Mouse (Mus musculus) thymus, postnatal 0 days (tissue): ENCODE results near the gene Mllt3. TPM values are rescaled to one million over a fixed set of nuclear protein-coding genes. Genes with fewer than 3 reads are reported as not detected.

Source experiments
- DNase-seq: peaks from one replicate; pipeline ENCODE4 v3.0.0-alpha.2; 2015; ENCODE audit warnings: low spot score
- polyA plus RNA-seq: library from polyadenylated mRNA; unstranded; fragments of >200 nt; fragmentation: Nextera tagmentation; extraction: Ambion mirVana; gene quantifications from 2 replicates; pipeline ENCODE4 v1.2.1, GENCODE M21; 2015

The Mllt3 gene
- polyA plus RNA-seq, 1 experiment from 2014 or later = 34.7 TPM

DNA sequence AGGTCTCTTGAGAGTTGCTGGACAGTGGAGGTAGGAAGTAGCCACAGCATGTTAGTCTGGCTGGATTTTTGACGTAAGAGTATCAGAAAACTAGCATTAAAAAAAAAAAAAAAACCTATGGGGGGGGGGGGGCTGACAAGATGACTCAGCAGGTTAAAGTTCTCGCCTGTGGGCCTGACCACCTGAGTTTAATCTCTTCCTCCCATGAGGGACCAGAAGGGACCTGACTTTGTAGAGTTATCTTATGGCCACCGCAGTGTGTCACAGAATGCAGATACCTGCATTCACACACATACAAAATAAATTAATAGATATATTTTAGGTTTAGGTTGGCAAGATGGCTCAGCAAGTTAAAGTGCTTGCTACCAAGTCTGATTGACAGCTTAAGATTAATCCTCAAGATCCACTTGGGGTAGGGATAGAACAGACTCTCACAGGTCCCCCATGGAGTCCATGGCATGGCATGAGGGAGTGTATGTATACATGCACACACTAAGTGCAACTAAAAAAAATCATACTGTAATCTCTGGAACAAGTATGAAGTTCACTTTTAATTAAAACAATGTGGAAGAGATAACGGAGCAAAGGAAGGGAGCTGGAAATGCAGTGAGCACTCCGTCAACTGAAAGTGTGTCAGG is 203.6 kb downstream of the Mllt3 start:
- no peak for DNase-seq

- DNase-seq = no peak
Observed at GRCm38 (mm10) chr4:87826336-87826735, 206.8 kb downstream of the Mllt3 start.

GRCm38 (mm10) chr4:87823623-87824022 is 209.5 kb downstream of the Mllt3 start:
- DNase-seq = no peak

GRCm38 (mm10) chr4:87823191-87823590 is 210.0 kb downstream of the Mllt3 start:
- DNase-seq = no peak

- no peak for DNase-seq
Observed at GRCm38 (mm10) chr4:87820911-87821310, 212.3 kb downstream of the Mllt3 start.

GRCm38 (mm10) chr4:87819182-87819581 is 214.0 kb downstream of the Mllt3 start:
- DNase-seq = no peak

GRCm38 (mm10) chr4:87818276-87818675 is 214.9 kb downstream of the Mllt3 start:
- DNase-seq = no peak

GRCm38 (mm10) chr4:87815465-87816108 is 217.6 kb downstream of the Mllt3 start:
- DNase-seq = no peak

DNA sequence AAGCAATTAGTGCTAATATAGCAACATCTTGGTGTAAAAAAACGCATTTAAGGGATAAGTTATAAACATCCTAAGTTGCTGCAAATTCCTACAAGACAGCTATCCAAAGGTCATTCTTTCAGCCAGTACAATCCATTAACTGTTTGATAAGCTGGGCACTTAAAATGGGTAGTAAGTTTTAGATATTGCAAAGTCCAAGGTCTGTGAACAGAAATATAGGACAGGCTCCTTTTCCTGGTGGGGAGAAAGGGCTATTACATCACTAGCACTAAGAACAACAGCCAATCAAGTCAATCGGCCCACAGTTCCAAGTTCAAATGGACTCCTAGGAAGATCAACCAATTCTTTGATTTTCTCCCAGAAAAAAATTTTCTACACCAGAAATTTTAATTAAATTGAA is 221.3 kb downstream of the Mllt3 start:
- no peak for DNase-seq

DNA sequence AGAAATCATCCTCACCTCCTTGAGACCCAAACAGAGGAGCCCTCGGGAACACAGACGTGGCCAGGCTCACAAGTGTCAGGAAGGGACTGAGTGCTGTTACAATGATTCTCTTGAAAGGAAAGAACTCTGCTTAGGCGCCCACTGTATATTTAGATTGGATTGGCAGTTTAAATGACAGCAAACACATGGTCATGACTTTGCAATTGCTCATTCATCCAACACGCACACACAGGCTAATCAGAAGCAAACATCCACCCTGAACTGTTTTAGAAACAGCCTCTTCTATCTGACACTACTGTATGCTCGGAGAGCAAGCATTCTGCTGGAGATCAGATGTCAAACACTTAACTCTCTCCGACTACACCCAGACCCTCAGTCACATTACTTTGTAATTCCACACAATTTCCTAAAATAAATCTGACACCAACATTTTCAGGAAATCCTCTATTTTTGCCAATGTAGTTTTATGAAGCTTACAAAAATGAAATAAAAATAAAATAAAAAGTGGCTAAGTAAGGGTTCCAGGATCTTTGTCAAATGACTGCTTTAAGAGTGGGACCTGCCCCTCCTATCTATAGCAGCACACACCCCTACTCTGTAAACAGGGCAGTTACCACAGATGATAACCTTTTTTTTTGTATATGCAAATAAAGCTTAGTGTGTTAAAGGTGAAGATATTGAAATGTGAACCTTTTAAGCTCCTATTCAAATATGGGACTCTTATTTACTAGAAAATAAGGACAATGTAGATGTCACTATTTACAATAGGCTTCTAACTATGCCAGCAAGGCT is 226.8 kb downstream of the Mllt3 start:
- no peak for DNase-seq

DNA sequence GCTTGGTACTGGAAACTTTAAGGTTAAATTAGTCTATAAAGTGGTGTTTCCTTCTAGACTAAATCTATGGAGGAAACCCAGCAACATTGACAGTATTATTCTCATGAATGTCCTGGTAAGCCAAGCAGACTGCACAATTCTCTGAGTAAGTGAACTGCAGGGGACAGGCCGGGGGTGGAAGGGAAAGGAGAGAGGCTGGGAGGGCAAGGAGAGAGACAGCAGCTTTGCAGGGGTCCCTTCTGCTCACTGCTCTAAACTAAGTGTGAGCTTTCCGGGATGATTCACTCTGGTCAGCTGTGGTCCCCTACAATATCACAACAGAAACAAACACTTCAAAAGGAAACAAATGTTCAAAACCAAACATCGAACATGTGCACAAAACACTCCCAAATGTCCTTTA is 228.6 kb downstream of the Mllt3 start:
- no peak for DNase-seq

DNA sequence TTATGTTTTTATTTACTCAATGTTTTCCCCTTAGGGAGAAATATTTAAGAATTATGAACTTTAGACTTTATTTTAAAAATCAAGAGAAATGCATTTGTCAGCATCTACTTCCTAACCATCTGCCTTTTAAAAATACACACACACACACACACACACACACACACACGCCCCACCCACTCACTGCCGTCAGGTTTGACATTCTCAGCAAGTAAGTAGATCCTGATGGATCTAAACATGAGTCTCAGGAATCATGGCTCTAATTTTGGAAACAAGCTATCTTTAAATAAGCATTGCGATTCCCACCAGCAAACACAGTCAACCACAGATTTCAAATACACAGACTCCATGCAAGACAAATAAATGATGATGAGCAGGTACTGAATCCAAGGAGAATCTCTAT is 229.9 kb downstream of the Mllt3 start:
- no peak for DNase-seq

DNA sequence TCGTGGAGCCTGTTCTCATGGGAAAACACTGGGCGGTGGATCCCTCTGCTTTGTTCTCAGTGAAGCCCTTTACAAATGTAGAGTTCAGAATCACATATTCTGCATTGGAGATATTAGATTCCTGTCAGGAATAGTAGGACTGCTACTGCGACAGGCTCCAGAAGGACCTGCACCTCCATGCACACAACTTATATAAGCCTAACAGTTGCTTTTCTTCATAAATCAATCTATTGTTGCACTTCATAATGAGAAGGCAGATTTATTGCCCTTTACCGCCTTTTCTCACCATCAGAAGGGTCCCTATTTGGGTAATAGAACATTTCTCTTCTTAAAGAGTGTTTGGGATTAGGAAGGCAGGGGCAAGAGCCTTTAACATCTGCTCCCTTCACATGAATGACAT is 231.0 kb downstream of the Mllt3 start:
- no peak for DNase-seq

DNA sequence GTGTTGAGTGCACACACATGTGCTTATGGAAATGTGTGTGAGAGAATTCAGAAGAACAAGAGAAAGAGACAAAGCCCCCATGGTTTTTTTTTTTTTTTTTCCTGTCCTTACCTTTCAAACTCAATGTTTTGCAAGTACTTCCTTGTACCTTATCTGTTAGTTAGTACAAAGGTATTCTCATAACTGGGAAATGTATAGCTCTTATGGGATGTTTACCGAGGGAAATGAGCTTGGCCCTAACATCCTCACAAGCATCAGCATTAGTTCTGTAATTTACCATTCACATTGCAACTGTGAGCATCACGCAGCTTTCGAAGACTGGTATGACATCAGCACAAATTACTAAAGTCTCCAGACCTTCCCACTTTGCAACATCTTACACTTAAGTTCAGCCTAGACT is 231.8 kb downstream of the Mllt3 start:
- no peak for DNase-seq

- no peak for DNase-seq
Observed at GRCm38 (mm10) chr4:87800276-87800675, 232.9 kb downstream of the Mllt3 start.

GRCm38 (mm10) chr4:87799418-87799817 is 233.7 kb downstream of the Mllt3 start:
- no peak for DNase-seq

DNA sequence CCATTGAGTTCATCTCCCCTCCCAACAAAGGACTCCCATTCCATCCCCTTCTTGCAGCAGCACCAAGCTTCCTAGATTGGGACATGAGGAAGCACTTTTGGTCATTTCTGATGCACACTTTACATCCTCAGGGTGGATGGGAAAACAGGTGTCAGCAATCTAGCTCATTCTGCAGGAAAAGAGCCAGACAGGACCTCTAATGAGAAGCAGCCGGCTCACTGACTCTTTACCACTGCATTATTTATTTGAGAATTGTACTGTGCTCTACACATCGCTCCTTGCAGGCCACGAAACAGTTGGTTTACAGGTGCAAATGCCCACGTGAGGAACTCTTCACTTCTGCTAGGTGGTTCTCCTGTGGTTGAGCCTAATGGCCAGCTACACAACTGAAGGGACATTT is 237.9 kb downstream of the Mllt3 start:
- DNase-seq = no peak

- no peak for DNase-seq
Observed at GRCm38 (mm10) chr4:87794216-87794615, 238.9 kb downstream of the Mllt3 start.

DNA sequence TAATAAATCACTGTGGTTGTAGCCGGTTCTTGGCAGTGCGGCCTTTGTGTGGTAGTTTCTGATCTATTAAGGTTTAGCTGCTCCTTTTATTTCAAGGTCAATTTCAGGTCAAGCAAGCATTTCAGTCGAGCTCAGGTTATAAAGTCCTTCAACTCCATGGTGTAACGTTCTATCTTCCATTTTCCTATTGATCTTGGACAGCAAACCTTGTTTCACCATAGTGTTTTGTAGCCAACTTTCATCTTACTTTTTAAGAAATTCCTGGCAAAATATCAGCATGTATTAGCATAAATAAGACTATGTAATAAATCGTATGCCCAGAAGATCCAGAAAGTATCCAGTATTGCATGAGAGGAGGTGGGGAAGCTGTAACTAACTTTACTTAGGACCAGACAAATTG is 240.7 kb downstream of the Mllt3 start:
- no peak for DNase-seq

DNA sequence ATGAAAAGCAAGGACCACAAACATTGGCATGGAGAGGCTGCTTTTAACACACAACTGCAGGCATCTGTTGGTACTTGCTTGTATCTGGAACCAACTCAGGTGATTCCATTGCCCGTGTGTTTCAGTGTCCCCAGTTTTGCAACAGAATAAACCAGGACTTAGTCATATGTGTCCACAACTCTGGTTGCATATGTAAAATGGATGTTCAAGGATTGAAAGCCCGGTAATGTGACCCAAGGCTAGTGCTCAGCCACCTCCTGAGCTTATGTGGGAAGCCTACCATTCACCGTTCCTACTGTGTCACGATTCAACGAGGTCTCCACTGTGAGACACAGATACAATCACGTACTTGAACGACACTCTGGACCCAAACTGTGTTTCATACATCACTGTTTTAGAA is 243.7 kb downstream of the Mllt3 start:
- no peak for DNase-seq

- peak; percentile 60 for DNase-seq
Observed at GRCm38 (mm10) chr4:87788691-87789090, 244.5 kb downstream of the Mllt3 start.
